Mouse (Mus musculus) embryonic facial prominence, embryonic 11.5 days (tissue): ENCODE measurements at regions not wholly inside any gene's neighbourhood (a gene's known extent, or its start where the extent isn't known, plus 50 kb on each side); places are given as distances from the start of the nearest gene placed in this dataset.
A peak's percentile ranks its signal among the peaks of the same experiment; 100 is the strongest.
"Not testable (repeated sequence)": the region's sequence is repeated elsewhere in the genome, so short reads cannot be mapped to it uniquely, and the experiment has no call there.

ENCODE experiments used
- ATAC-seq: fragments of 200-750 bp; cut with Nextera tagmentation; replicated peaks from 2 replicates; pipeline ENCODE4 v1.8.0; 2017; ENCODE audit warnings: low read depth; ENCODE audit not compliant: insufficient number of reproducible peaks, low FRiP score, low TSS enrichment
- DNase-seq: peaks from one replicate; pipeline ENCODE4 v3.0.0-alpha.2; 2015; ENCODE audit warnings: low spot score
- H3K27ac ChIP-seq: fragments of 300-500 bp; sonication (generic); replicated peaks from 2 replicates; pipeline ENCODE4 v1.5.1; 2014; ENCODE audit warnings: mild to moderate bottlenecking, low read depth, low read length, control low read depth
- H3K27me3 ChIP-seq: fragments of 300-500 bp; sonication (generic); 2 replicates; pipeline ENCODE4 v1.6.1; 2014; ENCODE audit warnings: mild to moderate bottlenecking, low read length, moderate library complexity, mixed read lengths; ENCODE audit not compliant: control insufficient read depth, insufficient read depth
- H3K36me3 ChIP-seq: fragments of 300-500 bp; sonication (generic); replicated peaks from 2 replicates; pipeline ENCODE4 v1.6.1; 2014; ENCODE audit warnings: low read depth, mild to moderate bottlenecking, low read length, moderate library complexity, mixed read lengths; ENCODE audit not compliant: control insufficient read depth, insufficient read depth
- H3K4me1 ChIP-seq: fragments of 300-500 bp; sonication (generic); 2 replicates; pipeline ENCODE4 v1.6.1; 2014; ENCODE audit warnings: low read length, mixed read lengths; ENCODE audit not compliant: control insufficient read depth, insufficient read depth
- H3K4me2 ChIP-seq: fragments of 300-500 bp; sonication (generic); 2 replicates; pipeline ENCODE4 v1.6.1; 2014; ENCODE audit warnings: low read depth, mild to moderate bottlenecking, control low read depth, low read length, moderate library complexity
- H3K4me3 ChIP-seq: fragments of 300-500 bp; sonication (generic); 2 replicates; pipeline ENCODE4 v1.5.1; 2014; ENCODE audit warnings: low read depth, low read length, control low read depth
- H3K9ac ChIP-seq: fragments of 300-500 bp; sonication (generic); replicated peaks from 2 replicates; pipeline ENCODE4 v1.6.1; 2014; ENCODE audit warnings: mild to moderate bottlenecking, control low read depth, low read length
- H3K9me3 ChIP-seq: fragments of 300-500 bp; sonication (generic); replicated peaks from 2 replicates; pipeline ENCODE4 v1.6.1; 2016; ENCODE audit warnings: mild to moderate bottlenecking, low read length, inconsistent platforms, mixed read lengths; ENCODE audit not compliant: control insufficient read depth
- WGBS: fragments of 180-500 bp; shearing (Covaris S2); extraction: QIAGEN DNeasy Blood & Tissue Kit; methylation state at CpG from one replicate; pipeline ENCODE4 v1.1.7; 2014; 5-methylcytosine and 5-hydroxymethylcytosine counted together

- Histone ChIP-seq H3K27me3 (no peaks in the 10 kb centered on the region), H3K27ac (no peak overlapping the region), H3K9me3 (no peaks in the 10 kb centered on the region), H3K4me2 (no peak overlapping the region), H3K4me3 (no peak overlapping the region), H3K36me3 (no peaks in the 10 kb centered on the region), H3K4me1 (no peaks in the 10 kb centered on the region), H3K9ac (no peak overlapping the region)
- 92% methylated on average over 2 of the region's 2 CpGs for WGBS
- DNase-seq, result no peak
- ATAC-seq, result no peak
Observed at GRCm38 (mm10) chr3:17001871-17002270, 946.3 kb upstream of the Cypt12 start.

GRCm38 (mm10) chr3:17003136-17003535, 945.1 kb upstream of the Cypt12 start:
- no peaks in the 10 kb centered on the region for H3K4me1 ChIP-seq
- no peak for DNase-seq
- H3K9me3 ChIP-seq, result no peaks in the 10 kb centered on the region

GRCm38 (mm10) chr3:17014184-17015048, 933.8 kb upstream of the Cypt12 start:
- no peaks in the 10 kb centered on the region for H3K27me3 ChIP-seq
- no peak overlapping the region for H3K4me2 ChIP-seq
- no peak for ATAC-seq
- H3K36me3 ChIP-seq, result no peaks in the 10 kb centered on the region
- no peak overlapping the region for H3K27ac ChIP-seq
- H3K9me3 ChIP-seq, result no peaks in the 10 kb centered on the region
- no peak for DNase-seq
- H3K4me1 ChIP-seq, result no peaks in the 10 kb centered on the region
- WGBS, result 85% methylated on average over 4 of the region's 4 CpGs
- H3K9ac ChIP-seq, result no peak overlapping the region
- H3K4me3 ChIP-seq, result no peak overlapping the region

More at GRCm38 (mm10) chr3:17003136-17003535, 945.1 kb upstream of the Cypt12 start:
- Histone ChIP-seq H3K27ac (no peak overlapping the region), H3K4me3 (no peak overlapping the region), H3K4me2 (no peak overlapping the region), H3K9ac (no peak overlapping the region), H3K36me3 (no peaks in the 10 kb centered on the region), H3K27me3 (no peaks in the 10 kb centered on the region)
- ATAC-seq, result no peak
- 79% methylated on average over 3 of the region's 3 CpGs for WGBS

GRCm38 (mm10) chr3:17050811-17051210, 897.4 kb upstream of the Cypt12 start:
- Histone ChIP-seq H3K27ac (no peak overlapping the region), H3K36me3 (no peaks in the 10 kb centered on the region), H3K9me3 (no peaks in the 10 kb centered on the region), H3K4me2 (no peak overlapping the region), H3K27me3 (no peaks in the 10 kb centered on the region), H3K9ac (no peak overlapping the region), H3K4me1 (no peaks in the 10 kb centered on the region), H3K4me3 (no peak overlapping the region)
- 85% methylated on average over 2 of the region's 2 CpGs for WGBS
- ATAC-seq (no peak), DNase-seq (no peak)

GRCm38 (mm10) chr3:17058381-17058780, 889.8 kb upstream of the Cypt12 start:
- not testable (repeated sequence) for H3K9ac ChIP-seq, H3K36me3 ChIP-seq, H3K27ac ChIP-seq, H3K27me3 ChIP-seq, H3K4me3 ChIP-seq, H3K9me3 ChIP-seq, H3K4me2 ChIP-seq, DNase-seq, ATAC-seq, H3K4me1 ChIP-seq
- 76% methylated on average over 4 of the region's 4 CpGs for WGBS

GRCm38 (mm10) chr3:17106261-17106660, 841.9 kb upstream of the Cypt12 start:
- not testable (repeated sequence) for H3K4me1 ChIP-seq, H3K27me3 ChIP-seq, ATAC-seq, H3K9ac ChIP-seq, H3K4me3 ChIP-seq, H3K4me2 ChIP-seq, H3K9me3 ChIP-seq, H3K27ac ChIP-seq, H3K36me3 ChIP-seq
- DNase-seq, result peak; percentile 61
